Mouse (Mus musculus) layer of hippocampus, adult 2 months (tissue): ENCODE results near the gene Rsph6a. TPM values are rescaled to one million over a fixed set of nuclear protein-coding genes. Genes with fewer than 3 reads are reported as not detected.

Experiments used
- DNase-seq, 2 experiments: peaks; one replicate each; pipeline ENCODE4 v3.0.0; 2022; ENCODE audit warnings: low spot score in 2 of 2
- H3K27ac ChIP-seq: fragments of 200-600 bp; 2 replicates; pipeline ENCODE4 v1.8.1; 2022
- H3K4me3 ChIP-seq: fragments of 200-600 bp; 2 replicates; pipeline ENCODE4 v1.8.1; 2022; ENCODE audit warnings: mild to moderate bottlenecking
- CTCF ChIP-seq: fragments of 200-600 bp; conservative IDR thresholded peaks from 2 replicates; pipeline ENCODE4 v1.8.1; 2022; ENCODE audit warnings: antibody characterized with exemption, mild to moderate bottlenecking, moderate library complexity
- total RNA-seq, 2 experiments: library from RNA; stranded (reverse); gene quantifications; 2 replicates each; pipeline ENCODE4 v1.2.3; 2021

Gene Rsph6a
- total RNA-seq, 2 experiments from 2014 or later, result 0.20 TPM; not detected in 1

GRCm38 (mm10) chr7:19023357-19023814 is 31.1 kb upstream of the Rsph6a start, which contains the start of gene Foxa3:
TSS of gene Foxa3 (minus strand) at chr7:19023538.
- H3K27ac ChIP-seq, result peak within 1 kb of the TSS; percentile 92
- no peak for DNase-seq
- TF ChIP-seq CTCF, result peak; percentile 67
- peak within 1 kb of the TSS; percentile 84 for H3K4me3 ChIP-seq

- no peak for TF ChIP-seq CTCF
- peak; percentile 95 to 96 for DNase-seq
- H3K4me3 ChIP-seq, result peak within 1 kb of the TSS; percentile 84
- H3K27ac ChIP-seq, result peak within 1 kb of the TSS; percentile 92
Observed at GRCm38 (mm10) chr7:19024096-19024506, 30.4 kb upstream of the Rsph6a start, which contains the start of gene Sympk. TSS of gene Sympk (plus strand) at chr7:19024377.

- H3K4me3 ChIP-seq, result peak overlapping the region; percentile 84
- H3K27ac ChIP-seq, result peak overlapping the region; percentile 92
- TF ChIP-seq CTCF, result no peak
- no peak for DNase-seq
Observed at GRCm38 (mm10) chr7:19024581-19025255, 29.8 kb upstream of the Rsph6a start.

GRCm38 (mm10) chr7:19028067-19028466 is 26.4 kb upstream of the Rsph6a start:
- Histone ChIP-seq H3K27ac (no peak overlapping the region), H3K4me3 (no peak overlapping the region)
- no peak for TF ChIP-seq CTCF
- DNase-seq, result no peak

- no peak overlapping the region for H3K4me3 ChIP-seq
- H3K27ac ChIP-seq, result no peak overlapping the region
- peak; percentile 81 for TF ChIP-seq CTCF
- DNase-seq, result no peak
Observed at GRCm38 (mm10) chr7:19029084-19029653, 25.3 kb upstream of the Rsph6a start.

GRCm38 (mm10) chr7:19031641-19032040 is 22.8 kb upstream of the Rsph6a start:
- TF ChIP-seq CTCF, result no peak
- no peak for DNase-seq

GRCm38 (mm10) chr7:19044616-19045015 is 9.9 kb upstream of the Rsph6a start:
- Histone ChIP-seq H3K27ac (no peak overlapping the region), H3K4me3 (no peak overlapping the region)
- no peak for DNase-seq
- TF ChIP-seq CTCF, result no peak

More at GRCm38 (mm10) chr7:19031641-19032040, 22.8 kb upstream of the Rsph6a start:
- Histone ChIP-seq H3K27ac (no peak overlapping the region), H3K4me3 (no peak overlapping the region)

- TF ChIP-seq CTCF, result no peak
- Histone ChIP-seq H3K4me3 (no peak overlapping the region), H3K27ac (no peak overlapping the region)
- DNase-seq, result no peak
Observed at GRCm38 (mm10) chr7:19046286-19047069, 8.0 kb upstream of the Rsph6a start.

- no peak overlapping the region for H3K27ac ChIP-seq
- TF ChIP-seq CTCF, result no peak
- H3K4me3 ChIP-seq, result no peak overlapping the region
- DNase-seq, result no peak
Observed at GRCm38 (mm10) chr7:19048006-19048527, 6.4 kb upstream of the Rsph6a start.

GRCm38 (mm10) chr7:19049252-19049651 is 5.2 kb upstream of the Rsph6a start:
- DNase-seq, result no peak
- TF ChIP-seq CTCF, result no peak
- Histone ChIP-seq H3K27ac (0 out of 2 replicates have a peak overlapping the region, but pooled peaks have one; percentile 89), H3K4me3 (no peak overlapping the region)

- TF ChIP-seq CTCF, result no peak
- H3K27ac ChIP-seq, result peak overlapping the region; percentile 89
- no peak overlapping the region for H3K4me3 ChIP-seq
- DNase-seq, result no peak
Observed at GRCm38 (mm10) chr7:19050172-19050571, 4.3 kb upstream of the Rsph6a start.

- no peak for DNase-seq
- peak overlapping the region; percentile 89; the same call in 1 of the 2 replicates for H3K27ac ChIP-seq
- no peak overlapping the region for H3K4me3 ChIP-seq
- TF ChIP-seq CTCF, result no peak
Observed at GRCm38 (mm10) chr7:19051161-19051560, 3.3 kb upstream of the Rsph6a start.
